10 mouse cellular contexts compared by ENCODE assay signal in the genomic region with DNA sequence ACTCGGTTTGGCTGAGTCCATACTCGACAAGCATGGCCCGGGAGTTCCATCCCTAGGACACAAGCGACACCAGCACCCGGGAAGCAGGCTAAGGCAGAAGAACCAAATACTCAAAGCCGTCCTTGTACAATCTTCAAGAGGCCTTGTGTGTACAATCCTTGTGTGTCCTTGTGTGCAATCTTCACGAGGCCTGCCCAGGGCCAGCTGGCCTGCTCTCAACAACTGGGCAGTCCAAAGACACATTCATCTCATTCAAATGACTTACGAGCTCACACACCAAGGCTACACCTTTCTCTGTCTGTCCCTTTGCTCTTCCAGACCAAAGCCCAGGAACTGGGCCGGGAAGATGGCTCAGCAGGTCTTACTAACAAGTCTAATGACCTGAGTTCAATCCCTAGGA.
"Had no signal": no experiment of that assay in that cellular context is flagged by ENCODE, and none has a peak within 500 bp of the region (broad histone marks: within the 10 kb centered on the region; RNA-seq: fewer than 3 reads in every experiment).

No protein-coding gene starts in this region.

- DNase-seq: kidney, adult 8-10 months; kidney, postnatal 10 days; kidney, postnatal 36 days; liver; lung, adult 18-20 months; lung, postnatal 10 days; lung, postnatal 36 days; thymus, adult 18-20 months; thymus, postnatal 14 days; thymus, postnatal 4 days had no signal
